Mouse (Mus musculus): ENCODE results near the gene Ampd2. TPM values are rescaled to one million over a fixed set of nuclear protein-coding genes. Genes with fewer than 3 reads are reported as not detected.

The Ampd2 gene
- polyA plus RNA-seq, 1 experiment = 76.8 TPM

DNA sequence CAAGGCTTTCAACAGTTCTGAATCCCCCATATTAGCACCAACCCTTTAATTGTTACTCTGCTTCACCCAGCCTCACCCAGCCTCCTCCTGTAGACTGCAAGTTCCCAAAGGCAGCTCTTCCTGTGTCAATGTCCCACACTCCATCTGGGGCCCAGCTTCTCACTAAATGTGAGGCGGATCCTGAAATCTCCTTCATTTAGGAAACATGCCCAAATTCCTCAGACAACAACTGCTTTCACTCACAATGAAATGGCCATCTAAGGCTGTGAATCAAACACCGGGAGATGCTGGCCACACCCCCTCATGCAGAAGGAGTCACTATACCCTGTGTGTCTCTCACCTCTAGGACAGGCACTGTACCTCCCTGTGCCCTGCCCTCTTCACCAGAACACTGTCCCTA, 3.5 kb upstream of the Ampd2 start:
- H3K4me1 ChIP-seq (ENCODE audit: control insufficient read depth, insufficient read depth, low read length) = peaks cover 7% of the 10 kb centered on the region; the same call in 1 of the 2 replicates
- H3K4me3 ChIP-seq (ENCODE audit: insufficient read depth, low read length) = no peak overlapping the region
- TF ChIP-seq POLR2A (IDR thresholded peaks at IDR 0.05; ENCODE audit: extremely low read depth, insufficient read depth, low read length) (no peak), CTCF (IDR thresholded peaks at IDR 0.05; ENCODE audit: extremely low read depth, insufficient read depth, low read length) (no peak)
- no peak overlapping the region for H3K27ac ChIP-seq (ENCODE audit: insufficient read depth, low read length)

DNA sequence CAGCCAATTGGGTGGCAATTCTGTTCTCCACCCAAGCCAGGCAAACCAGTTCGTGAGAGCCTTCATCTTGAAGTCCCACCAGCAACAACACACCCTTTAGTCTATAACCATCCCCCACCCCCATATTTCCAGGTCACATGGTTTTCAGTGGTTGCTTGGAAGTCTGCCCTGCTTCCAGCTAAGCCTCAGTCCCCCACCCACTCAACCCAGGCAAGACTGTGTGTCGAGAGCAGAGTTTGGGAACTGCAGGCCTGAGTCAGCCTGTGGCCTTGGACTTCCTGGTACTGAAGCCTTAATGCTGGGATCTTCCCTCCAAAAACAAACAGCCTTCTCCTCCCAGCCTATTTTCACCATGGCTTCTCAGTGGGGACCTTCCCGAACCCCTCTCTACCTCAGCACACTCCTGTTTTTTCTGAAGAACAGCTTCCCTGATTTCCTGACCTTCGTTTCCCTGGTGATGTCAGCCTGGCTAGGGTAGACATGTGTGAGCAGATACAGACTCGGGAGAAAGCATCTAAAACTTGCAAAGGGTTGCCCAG, 2.5 kb upstream of the Ampd2 start:
- Histone ChIP-seq H3K4me3 (ENCODE audit: insufficient read depth, low read length) (no peak overlapping the region), H3K4me1 (ENCODE audit: control insufficient read depth, insufficient read depth, low read length) (peaks cover 7% of the 10 kb centered on the region; the same call in 1 of the 2 replicates), H3K27ac (ENCODE audit: insufficient read depth, low read length) (no peak overlapping the region)
- no peak for TF ChIP-seq CTCF (IDR thresholded peaks at IDR 0.05; ENCODE audit: extremely low read depth, insufficient read depth, low read length)
- TF ChIP-seq POLR2A (IDR thresholded peaks at IDR 0.05; ENCODE audit: extremely low read depth, insufficient read depth, low read length) = no peak

DNA sequence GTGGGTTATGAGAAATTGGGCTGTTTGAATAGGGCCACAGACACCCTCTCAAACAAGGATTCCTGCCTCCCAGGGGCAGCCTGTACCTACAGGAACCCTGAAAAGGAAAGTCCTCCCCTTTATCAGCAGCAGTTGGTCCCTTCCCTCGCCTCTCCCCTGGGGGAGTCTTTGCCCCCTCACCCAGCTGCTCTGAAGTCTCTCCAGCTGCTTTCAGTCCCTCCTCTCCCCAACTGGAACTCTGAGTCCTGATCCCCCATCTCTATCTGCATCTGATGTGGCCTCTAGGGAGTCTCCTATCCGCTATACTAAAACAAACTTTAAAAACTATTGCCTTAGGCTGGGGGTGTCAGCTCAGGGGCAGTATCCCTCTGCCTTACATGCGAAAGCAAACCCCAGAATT, 878 bp upstream of the Ampd2 start:
- Histone ChIP-seq H3K4me3 (ENCODE audit: insufficient read depth, low read length) (no peak overlapping the region), H3K27ac (ENCODE audit: insufficient read depth, low read length) (no peak overlapping the region), H3K4me1 (ENCODE audit: control insufficient read depth, insufficient read depth, low read length) (peaks cover 9% of the 10 kb centered on the region; the same call in 1 of the 2 replicates)
- no peak for TF ChIP-seq POLR2A (IDR thresholded peaks at IDR 0.05; ENCODE audit: extremely low read depth, insufficient read depth, low read length)
- TF ChIP-seq CTCF (IDR thresholded peaks at IDR 0.05; ENCODE audit: extremely low read depth, insufficient read depth, low read length) = no peak

DNA sequence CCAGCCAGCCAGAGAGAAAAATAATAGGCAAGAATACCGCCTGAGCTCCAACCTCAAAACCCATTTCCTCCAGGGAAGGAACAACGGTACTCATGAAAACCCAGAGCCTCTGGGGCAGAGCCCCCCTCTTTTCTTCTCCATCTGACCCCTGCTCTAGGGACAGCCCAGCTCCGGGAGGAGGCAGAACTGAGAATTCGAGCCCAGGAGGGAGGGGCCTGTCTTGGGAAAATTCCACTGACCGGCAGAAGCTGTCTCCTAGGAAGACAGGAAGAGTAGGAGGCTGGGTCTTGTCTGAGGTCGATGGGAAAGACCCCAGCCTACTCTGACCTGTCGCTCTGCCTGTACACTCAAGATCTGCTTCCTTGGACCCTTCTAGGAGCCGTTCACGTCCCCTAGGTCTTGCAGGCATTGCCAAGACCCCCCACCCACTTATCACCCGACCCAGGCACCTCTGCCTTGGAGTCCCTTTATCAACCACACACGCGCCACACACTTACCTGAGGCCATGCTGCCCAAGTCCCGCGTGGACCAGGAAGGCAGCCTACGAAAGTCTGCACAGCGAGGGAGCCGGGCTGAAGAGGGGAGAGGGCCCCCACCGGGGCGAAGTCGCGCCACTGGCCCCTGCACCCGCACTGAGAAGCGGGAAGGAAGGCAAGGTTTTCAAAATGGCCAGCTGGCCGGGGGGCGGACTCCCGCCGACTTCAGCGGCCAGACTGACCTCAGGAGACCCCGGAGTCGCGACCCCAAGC, 556 bp downstream of the Ampd2 start:
- H3K4me3 ChIP-seq (ENCODE audit: insufficient read depth, low read length) = peak overlapping the region; percentile 81
- H3K4me1 ChIP-seq (ENCODE audit: control insufficient read depth, insufficient read depth, low read length) = peaks cover 9% of the 10 kb centered on the region; the same call in 1 of the 2 replicates
- peak overlapping the region; percentile 78 for H3K27ac ChIP-seq (ENCODE audit: insufficient read depth, low read length)
- TF ChIP-seq POLR2A (IDR thresholded peaks at IDR 0.05; ENCODE audit: extremely low read depth, insufficient read depth, low read length) (no peak), CTCF (IDR thresholded peaks at IDR 0.05; ENCODE audit: extremely low read depth, insufficient read depth, low read length) (no peak)

DNA sequence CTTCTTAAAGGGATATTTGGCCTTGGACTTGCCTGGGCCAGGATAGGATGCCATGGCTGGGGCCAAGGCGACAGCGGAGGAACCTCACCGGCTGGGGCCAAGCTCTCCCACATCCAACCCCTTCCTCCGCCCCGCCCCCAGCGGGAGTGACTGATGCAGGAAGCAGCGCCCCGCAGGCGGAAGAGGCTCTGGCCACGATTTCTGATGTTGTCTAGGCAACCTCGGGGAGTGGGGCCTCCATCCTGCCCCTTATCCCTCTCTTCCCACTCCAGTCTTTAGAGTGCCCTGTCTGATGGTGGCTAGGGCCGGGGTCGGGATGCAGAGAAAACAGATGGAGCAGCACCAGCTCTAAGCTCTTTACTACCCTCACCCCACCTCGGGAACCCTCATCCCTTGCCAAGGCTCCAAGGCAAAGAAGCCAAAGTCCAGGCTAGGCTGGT, 1.1 kb downstream of the Ampd2 start:
- TF ChIP-seq CTCF (IDR thresholded peaks at IDR 0.05; ENCODE audit: extremely low read depth, insufficient read depth, low read length) (no peak), POLR2A (IDR thresholded peaks at IDR 0.05; ENCODE audit: extremely low read depth, insufficient read depth, low read length) (peak; percentile 73)
- peak overlapping the region; percentile 73 for H3K27ac ChIP-seq (ENCODE audit: insufficient read depth, low read length)
- peaks cover 9% of the 10 kb centered on the region; the same call in 1 of the 2 replicates for H3K4me1 ChIP-seq (ENCODE audit: control insufficient read depth, insufficient read depth, low read length)
- H3K4me3 ChIP-seq (ENCODE audit: insufficient read depth, low read length) = peak overlapping the region; percentile 81

DNA sequence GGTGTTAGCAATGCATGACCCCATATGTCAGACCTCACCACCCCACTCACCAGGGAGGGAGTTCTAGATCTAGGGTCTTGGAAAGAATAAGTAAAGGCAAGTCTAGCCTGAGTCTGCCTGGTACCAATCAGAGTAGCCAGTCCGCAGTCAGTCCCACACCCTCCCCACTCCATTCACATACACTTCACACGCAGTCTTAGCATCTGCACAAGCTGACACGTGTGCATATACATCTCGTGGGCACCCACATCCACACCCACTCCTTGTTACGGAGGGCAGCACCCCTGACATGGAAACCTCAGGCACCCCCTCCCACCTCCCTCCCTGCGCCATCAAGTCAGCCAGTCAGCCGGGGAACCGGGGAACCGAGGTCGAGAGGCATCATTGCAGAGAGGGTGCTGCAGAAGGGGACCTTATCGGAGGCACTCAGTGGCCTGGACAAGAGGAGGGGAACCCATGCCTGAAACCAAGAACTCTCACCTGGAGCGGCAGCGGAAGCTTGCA, 1.6 kb downstream of the Ampd2 start:
- no peak for TF ChIP-seq POLR2A (IDR thresholded peaks at IDR 0.05; ENCODE audit: extremely low read depth, insufficient read depth, low read length)
- TF ChIP-seq CTCF (IDR thresholded peaks at IDR 0.05; ENCODE audit: extremely low read depth, insufficient read depth, low read length) = no peak
- Histone ChIP-seq H3K27ac (ENCODE audit: insufficient read depth, low read length) (peak overlapping the region; percentile 21; the same call in 1 of the 2 replicates), H3K4me3 (ENCODE audit: insufficient read depth, low read length) (peak overlapping the region; percentile 81), H3K4me1 (ENCODE audit: control insufficient read depth, insufficient read depth, low read length) (peaks cover 9% of the 10 kb centered on the region; the same call in 1 of the 2 replicates)

DNA sequence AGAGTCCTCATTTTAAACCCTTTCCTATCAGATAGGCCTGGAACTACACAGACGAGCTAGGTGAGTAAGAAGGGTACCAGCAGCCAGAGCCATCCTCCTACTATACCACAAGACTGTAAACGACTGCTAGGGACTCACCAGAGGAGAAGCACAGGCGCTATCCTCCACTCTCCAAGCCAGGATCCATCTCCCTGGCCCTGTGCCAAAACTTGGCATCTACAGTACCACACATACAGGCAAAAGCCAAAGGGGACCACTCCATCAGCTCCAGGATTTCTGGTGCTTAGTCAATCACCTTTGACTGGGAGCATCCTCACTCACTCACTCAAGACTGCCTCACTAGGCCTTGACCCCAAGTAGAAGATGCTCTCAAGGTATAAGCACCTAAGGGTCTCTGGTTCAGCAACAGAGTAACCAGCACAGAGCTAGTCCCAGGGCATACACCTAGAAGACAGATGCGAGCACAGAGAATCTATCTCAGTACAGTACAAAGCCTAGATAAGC, 2.5 kb downstream of the Ampd2 start:
- Histone ChIP-seq H3K4me3 (ENCODE audit: insufficient read depth, low read length) (peak overlapping the region; percentile 81; the same call in 1 of the 2 replicates), H3K4me1 (ENCODE audit: control insufficient read depth, insufficient read depth, low read length) (peaks cover 5% of the 10 kb centered on the region; the same call in 1 of the 2 replicates), H3K27ac (ENCODE audit: insufficient read depth, low read length) (no peak overlapping the region)
- TF ChIP-seq POLR2A (IDR thresholded peaks at IDR 0.05; ENCODE audit: extremely low read depth, insufficient read depth, low read length) = no peak
- no peak for TF ChIP-seq CTCF (IDR thresholded peaks at IDR 0.05; ENCODE audit: extremely low read depth, insufficient read depth, low read length)

DNA sequence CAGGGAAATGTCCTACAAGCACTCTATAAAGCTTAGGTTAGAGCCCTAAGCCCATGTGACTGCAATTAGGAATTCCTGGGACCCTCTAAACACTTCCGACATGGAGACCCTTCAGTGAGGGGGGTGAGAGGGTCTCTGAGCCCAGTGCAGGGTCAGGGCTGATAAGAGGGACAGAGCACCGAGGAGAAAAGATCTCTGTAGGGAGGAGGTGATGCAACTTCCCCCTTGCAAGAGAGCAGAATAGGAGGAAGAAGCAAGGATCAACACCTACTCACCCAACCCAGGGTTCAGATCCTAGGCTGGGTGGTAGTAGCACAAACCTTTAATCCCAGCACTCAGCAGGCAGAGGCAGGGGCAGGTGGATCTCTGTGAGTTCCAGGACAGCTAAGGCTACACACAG, 3.3 kb downstream of the Ampd2 start:
- peaks cover 2% of the 10 kb centered on the region; the same call in 1 of the 2 replicates for H3K4me1 ChIP-seq (ENCODE audit: control insufficient read depth, insufficient read depth, low read length)
- TF ChIP-seq CTCF (IDR thresholded peaks at IDR 0.05; ENCODE audit: extremely low read depth, insufficient read depth, low read length) (no peak), POLR2A (IDR thresholded peaks at IDR 0.05; ENCODE audit: extremely low read depth, insufficient read depth, low read length) (no peak)
- no peak overlapping the region for H3K27ac ChIP-seq (ENCODE audit: insufficient read depth, low read length)
- no peak overlapping the region for H3K4me3 ChIP-seq (ENCODE audit: insufficient read depth, low read length)

DNA sequence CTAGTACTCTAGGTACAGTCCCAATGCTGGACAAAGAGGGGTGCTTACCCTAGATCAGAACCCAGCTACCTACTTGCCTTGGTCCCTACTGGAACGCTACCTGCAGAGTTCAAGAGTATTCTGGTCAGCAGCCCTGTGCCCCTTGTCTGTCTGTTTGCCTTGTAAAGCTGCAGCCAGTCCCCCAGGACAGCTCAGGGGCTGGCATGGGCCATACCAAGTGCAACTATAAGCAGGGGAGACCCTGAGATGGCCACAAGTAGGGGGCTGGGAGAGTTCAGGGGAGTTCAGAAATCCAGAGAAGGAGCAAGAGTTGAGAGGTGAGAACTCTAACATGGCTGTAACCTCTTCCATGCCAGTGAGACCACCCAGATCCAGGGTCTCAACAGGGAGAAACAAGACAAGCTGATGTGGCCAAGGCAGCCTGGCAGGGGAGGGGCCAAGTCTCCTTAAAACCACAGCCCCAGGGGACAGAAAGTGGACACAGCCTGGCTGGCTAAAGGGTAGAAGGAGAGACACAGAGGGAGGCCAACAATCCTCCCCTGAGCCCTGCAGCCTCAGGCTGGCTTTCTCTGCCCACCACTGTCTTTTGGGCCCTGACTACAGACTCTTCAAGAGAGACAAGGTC, 4.1 kb downstream of the Ampd2 start:
- no peak for TF ChIP-seq CTCF (IDR thresholded peaks at IDR 0.05; ENCODE audit: extremely low read depth, insufficient read depth, low read length)
- TF ChIP-seq POLR2A (IDR thresholded peaks at IDR 0.05; ENCODE audit: extremely low read depth, insufficient read depth, low read length) = no peak
- Histone ChIP-seq H3K4me3 (ENCODE audit: insufficient read depth, low read length) (no peak overlapping the region), H3K4me1 (ENCODE audit: control insufficient read depth, insufficient read depth, low read length) (peaks cover 2% of the 10 kb centered on the region; the same call in 1 of the 2 replicates), H3K27ac (ENCODE audit: insufficient read depth, low read length) (no peak overlapping the region)

Data from cortical plate, adult 2 months (tissue).